Mouse (Mus musculus): Measurements from ENCODE around the gene Slc10a6. TPM values are rescaled to one million over a fixed set of nuclear protein-coding genes. Genes with fewer than 3 reads are reported as not detected.

The Slc10a6 gene
- polyA plus RNA-seq, 1 experiment = 0.90 TPM

- DNase-seq (ENCODE audit: low read depth in 1 of 2, low spot score in 2 of 2) = no peak
- WGBS = 84% methylated on average over 12 of the region's 12 CpGs
- Histone ChIP-seq H3K4me1 (ENCODE audit: control insufficient read depth, insufficient read depth, insufficient read length) (no peaks in the 10 kb centered on the region), H3K4me3 (ENCODE audit: extremely low read depth, insufficient read depth, insufficient read length) (no peak overlapping the region), H3K27me3 (ENCODE audit: control insufficient read depth, insufficient read depth, low read length) (no peaks in the 10 kb centered on the region), H3K36me3 (ENCODE audit: control insufficient read depth, insufficient read depth, low read length) (no peaks in the 10 kb centered on the region), H3K27ac (ENCODE audit: insufficient read depth, low read length) (no peak overlapping the region)
- TF ChIP-seq POLR2A (IDR thresholded peaks at IDR 0.05; ENCODE audit: low read depth, low read length) (no peak), CTCF (IDR thresholded peaks at IDR 0.05; ENCODE audit: extremely low read depth, insufficient read depth, insufficient read length, insufficient replicate concordance) (no peak)
Measured at GRCm38 (mm10) chr5:103620301-103620973, 8.8 kb downstream of the Slc10a6 start.

- TF ChIP-seq CTCF (IDR thresholded peaks at IDR 0.05; ENCODE audit: extremely low read depth, insufficient read depth, insufficient read length, insufficient replicate concordance) (no peak), POLR2A (IDR thresholded peaks at IDR 0.05; ENCODE audit: low read depth, low read length) (no peak)
- no peaks in the 10 kb centered on the region for H3K27me3 ChIP-seq (ENCODE audit: control insufficient read depth, insufficient read depth, low read length)
- no peaks in the 10 kb centered on the region for H3K36me3 ChIP-seq (ENCODE audit: control insufficient read depth, insufficient read depth, low read length)
- DNase-seq (ENCODE audit: low read depth in 1 of 2, low spot score in 2 of 2) = no peak
- no peak overlapping the region for H3K27ac ChIP-seq (ENCODE audit: insufficient read depth, low read length)
- no peaks in the 10 kb centered on the region for H3K4me1 ChIP-seq (ENCODE audit: control insufficient read depth, insufficient read depth, insufficient read length)
- no peak overlapping the region for H3K4me3 ChIP-seq (ENCODE audit: extremely low read depth, insufficient read depth, insufficient read length)
- WGBS = 83% methylated on average over 9 of the region's 9 CpGs
Measured at GRCm38 (mm10) chr5:103617191-103617590, 12.0 kb downstream of the Slc10a6 start.

GRCm38 (mm10) chr5:103614356-103614755 is 14.8 kb downstream of the Slc10a6 start:
- Histone ChIP-seq H3K27ac (ENCODE audit: insufficient read depth, low read length) (no peak overlapping the region), H3K36me3 (ENCODE audit: control insufficient read depth, insufficient read depth, low read length) (no peaks in the 10 kb centered on the region), H3K4me3 (ENCODE audit: extremely low read depth, insufficient read depth, insufficient read length) (no peak overlapping the region), H3K4me1 (ENCODE audit: control insufficient read depth, insufficient read depth, insufficient read length) (no peaks in the 10 kb centered on the region), H3K27me3 (ENCODE audit: control insufficient read depth, insufficient read depth, low read length) (no peaks in the 10 kb centered on the region)
- no peak for DNase-seq (ENCODE audit: low read depth in 1 of 2, low spot score in 2 of 2)
- TF ChIP-seq CTCF (IDR thresholded peaks at IDR 0.05; ENCODE audit: extremely low read depth, insufficient read depth, insufficient read length, insufficient replicate concordance) (no peak), POLR2A (IDR thresholded peaks at IDR 0.05; ENCODE audit: low read depth, low read length) (no peak)
- 75% methylated on average over 7 of the region's 7 CpGs for WGBS

GRCm38 (mm10) chr5:103612316-103612715 is 16.9 kb downstream of the Slc10a6 start:
- TF ChIP-seq CTCF (IDR thresholded peaks at IDR 0.05; ENCODE audit: extremely low read depth, insufficient read depth, insufficient read length, insufficient replicate concordance) (no peak), POLR2A (IDR thresholded peaks at IDR 0.05; ENCODE audit: low read depth, low read length) (no peak)
- Histone ChIP-seq H3K36me3 (ENCODE audit: control insufficient read depth, insufficient read depth, low read length) (no peaks in the 10 kb centered on the region), H3K27ac (ENCODE audit: insufficient read depth, low read length) (no peak overlapping the region), H3K4me1 (ENCODE audit: control insufficient read depth, insufficient read depth, insufficient read length) (no peaks in the 10 kb centered on the region), H3K27me3 (ENCODE audit: control insufficient read depth, insufficient read depth, low read length) (no peaks in the 10 kb centered on the region), H3K4me3 (ENCODE audit: extremely low read depth, insufficient read depth, insufficient read length) (no peak overlapping the region)
- DNase-seq (ENCODE audit: low read depth in 1 of 2, low spot score in 2 of 2) = no peak
- 89% methylated on average over 7 of the region's 7 CpGs for WGBS

- 92% methylated on average over 10 of the region's 10 CpGs for WGBS
- Histone ChIP-seq H3K27me3 (ENCODE audit: control insufficient read depth, insufficient read depth, low read length) (no peaks in the 10 kb centered on the region), H3K4me3 (ENCODE audit: extremely low read depth, insufficient read depth, insufficient read length) (no peak overlapping the region), H3K27ac (ENCODE audit: insufficient read depth, low read length) (no peak overlapping the region), H3K4me1 (ENCODE audit: control insufficient read depth, insufficient read depth, insufficient read length) (no peaks in the 10 kb centered on the region), H3K36me3 (ENCODE audit: control insufficient read depth, insufficient read depth, low read length) (no peaks in the 10 kb centered on the region)
- DNase-seq (ENCODE audit: low read depth in 1 of 2, low spot score in 2 of 2) = no peak
- TF ChIP-seq POLR2A (IDR thresholded peaks at IDR 0.05; ENCODE audit: low read depth, low read length) = no peak
- TF ChIP-seq CTCF (IDR thresholded peaks at IDR 0.05; ENCODE audit: extremely low read depth, insufficient read depth, insufficient read length, insufficient replicate concordance) = no peak
Measured at GRCm38 (mm10) chr5:103610856-103611472, 18.2 kb downstream of the Slc10a6 start.

GRCm38 (mm10) chr5:103610148-103610547 is 19.1 kb downstream of the Slc10a6 start:
- TF ChIP-seq CTCF (IDR thresholded peaks at IDR 0.05; ENCODE audit: extremely low read depth, insufficient read depth, insufficient read length, insufficient replicate concordance) = no peak
- WGBS = 81% methylated on average over 5 of the region's 5 CpGs

GRCm38 (mm10) chr5:103605707-103606106 is 23.5 kb downstream of the Slc10a6 start:
- 86% methylated on average over 7 of the region's 7 CpGs for WGBS
- no peak overlapping the region for H3K4me3 ChIP-seq (ENCODE audit: extremely low read depth, insufficient read depth, insufficient read length)
- DNase-seq (ENCODE audit: low read depth in 1 of 2, low spot score in 2 of 2) = no peak

More at GRCm38 (mm10) chr5:103610148-103610547, 19.1 kb downstream of the Slc10a6 start:
- no peak overlapping the region for H3K4me3 ChIP-seq (ENCODE audit: extremely low read depth, insufficient read depth, insufficient read length)
- H3K27me3 ChIP-seq (ENCODE audit: control insufficient read depth, insufficient read depth, low read length) = no peaks in the 10 kb centered on the region
- no peaks in the 10 kb centered on the region for H3K36me3 ChIP-seq (ENCODE audit: control insufficient read depth, insufficient read depth, low read length)
- DNase-seq (ENCODE audit: low read depth in 1 of 2, low spot score in 2 of 2) = no peak
- H3K4me1 ChIP-seq (ENCODE audit: control insufficient read depth, insufficient read depth, insufficient read length) = no peaks in the 10 kb centered on the region
- H3K27ac ChIP-seq (ENCODE audit: insufficient read depth, low read length) = no peak overlapping the region

More at GRCm38 (mm10) chr5:103605707-103606106, 23.5 kb downstream of the Slc10a6 start:
- no peak for TF ChIP-seq POLR2A (IDR thresholded peaks at IDR 0.05; ENCODE audit: low read depth, low read length)
- no peak for TF ChIP-seq CTCF (IDR thresholded peaks at IDR 0.05; ENCODE audit: extremely low read depth, insufficient read depth, insufficient read length, insufficient replicate concordance)
- Histone ChIP-seq H3K27ac (ENCODE audit: insufficient read depth, low read length) (no peak overlapping the region), H3K27me3 (ENCODE audit: control insufficient read depth, insufficient read depth, low read length) (no peaks in the 10 kb centered on the region), H3K4me1 (ENCODE audit: control insufficient read depth, insufficient read depth, insufficient read length) (no peaks in the 10 kb centered on the region), H3K36me3 (ENCODE audit: control insufficient read depth, insufficient read depth, low read length) (no peaks in the 10 kb centered on the region)

Measured in spleen, adult 2 months (tissue).